Mouse (Mus musculus) heart, adult 9 months (tissue): ENCODE results near the gene Hps1.
"Not testable (repeated sequence)": the region's sequence is repeated elsewhere in the genome, so short reads cannot be mapped to it uniquely, and the experiment has no call there.

ENCODE experiments used
- DNase-seq, 2 experiments: peaks; one replicate each; pipeline ENCODE4 v3.0.0; 2022; ENCODE audit warnings: low spot score in 2 of 2

Gene Hps1

GRCm38 (mm10) chr19:42779531-42780155 lies at the start of gene Hps1:
Gene Hps1 (minus strand): TSS chr19:42779978.
- DNase-seq = peak; percentile 91 to 92

DNA sequence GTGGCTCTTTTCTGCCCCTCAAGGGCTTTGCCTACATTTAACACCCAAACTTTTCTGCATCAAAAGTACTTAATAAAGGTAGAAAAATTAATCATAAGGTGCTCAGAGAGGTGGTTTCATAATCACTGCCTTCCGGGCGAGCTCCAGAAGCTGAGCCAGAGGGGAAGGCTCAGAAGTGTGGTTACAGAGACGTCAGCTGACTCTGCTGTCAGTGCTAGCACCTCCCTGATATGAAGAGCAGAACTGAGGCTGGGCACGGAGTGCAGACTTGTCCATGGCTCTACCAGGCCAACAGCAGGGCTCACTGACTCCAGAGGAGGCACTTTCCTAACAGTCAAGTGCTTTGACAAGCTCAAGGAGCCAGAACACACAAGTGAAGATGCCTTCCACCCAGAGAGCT lies 49.4 kb upstream of the Hps1 start:
- DNase-seq = no peak

DNA sequence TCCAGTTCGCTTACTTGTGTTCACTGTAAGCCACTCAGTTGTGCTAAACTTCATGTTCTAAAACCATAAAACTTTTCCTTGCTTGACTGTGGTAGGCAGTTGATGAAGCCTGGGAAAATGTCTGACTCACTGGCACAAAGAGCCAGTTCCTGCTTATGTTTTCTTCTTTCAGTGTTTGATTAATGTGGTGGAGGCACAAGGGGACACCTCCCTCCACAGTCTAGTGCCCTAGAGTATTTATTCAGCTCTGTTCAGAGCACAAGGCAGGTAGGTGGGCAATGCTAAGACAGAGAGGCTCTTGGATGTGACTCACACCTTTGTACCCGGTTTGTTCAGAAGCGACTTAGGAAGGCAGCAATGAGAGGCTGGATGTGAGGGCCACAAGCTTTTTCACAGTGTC lies 48.1 kb upstream of the Hps1 start:
- DNase-seq = no peak

- no peak for DNase-seq
Measured at GRCm38 (mm10) chr19:42820109-42820508, 40.3 kb upstream of the Hps1 start.

- DNase-seq = no peak
Measured at GRCm38 (mm10) chr19:42817761-42818160, 38.0 kb upstream of the Hps1 start.

DNA sequence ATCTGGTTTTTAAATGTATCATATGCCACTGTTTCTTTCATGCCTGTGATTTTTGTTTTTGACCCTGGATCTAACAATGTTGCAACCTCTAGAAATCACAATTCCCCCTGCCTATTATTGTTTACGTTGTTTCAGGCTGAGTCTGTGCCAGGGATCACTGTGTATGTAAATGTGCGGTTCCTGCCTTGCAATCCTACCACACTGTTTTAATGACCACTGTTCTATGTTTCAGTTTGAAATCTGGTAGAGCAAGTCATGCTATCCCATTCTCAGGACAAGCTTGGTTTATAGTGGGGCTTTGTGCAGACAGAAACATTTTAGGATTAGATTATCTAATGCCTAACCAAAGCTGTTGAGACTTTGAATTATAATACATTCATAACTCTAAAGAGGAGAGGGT lies 36.5 kb upstream of the Hps1 start:
- DNase-seq = no peak

- DNase-seq = no peak
Measured at GRCm38 (mm10) chr19:42810140-42810539, 30.4 kb upstream of the Hps1 start.

DNA sequence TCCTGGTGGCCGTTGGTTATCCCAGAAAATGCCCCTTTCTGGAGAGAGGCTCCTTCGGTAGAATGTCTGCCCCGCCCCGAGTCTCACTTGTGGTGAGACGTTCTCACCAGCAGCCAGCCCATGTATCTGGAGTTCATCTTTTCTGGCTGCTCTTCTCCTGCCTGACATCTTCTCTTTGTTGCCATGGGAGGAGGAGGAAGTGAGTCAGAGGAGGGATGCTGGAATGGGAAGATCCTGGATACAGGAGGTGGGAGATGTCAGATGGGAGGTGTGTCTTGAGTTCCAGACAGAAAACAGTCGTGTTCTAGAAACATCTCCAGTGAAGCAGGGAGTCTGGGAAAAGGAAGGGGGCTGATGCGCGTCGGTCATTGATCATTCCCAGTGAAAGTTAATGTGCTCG lies 29.7 kb upstream of the Hps1 start:
- DNase-seq = no peak

- DNase-seq = no peak
Measured at GRCm38 (mm10) chr19:42797866-42798265, 18.1 kb upstream of the Hps1 start.

DNA sequence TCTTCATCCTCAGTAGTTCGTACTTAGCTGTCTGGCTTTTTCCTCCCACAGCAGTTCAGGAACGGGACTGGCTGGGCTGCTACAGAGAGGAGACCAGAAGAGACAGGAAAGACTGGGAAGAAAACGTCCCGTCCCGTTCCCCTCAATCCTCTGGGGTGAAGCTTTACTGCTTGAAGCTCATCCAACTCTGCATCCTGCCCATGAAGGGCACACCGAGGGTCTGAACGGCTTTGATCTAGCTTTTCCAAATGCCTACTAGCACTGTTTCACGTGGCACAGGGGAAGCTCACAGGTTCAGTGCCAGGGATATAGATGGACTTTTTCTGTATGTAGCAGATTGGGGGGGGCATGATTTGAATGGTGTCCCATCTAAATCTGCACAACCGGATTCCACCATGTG lies 16.0 kb upstream of the Hps1 start:
- no peak for DNase-seq

GRCm38 (mm10) chr19:42794914-42795613 lies 15.3 kb upstream of the Hps1 start:
- DNase-seq = peak; percentile 50 to 76

DNA sequence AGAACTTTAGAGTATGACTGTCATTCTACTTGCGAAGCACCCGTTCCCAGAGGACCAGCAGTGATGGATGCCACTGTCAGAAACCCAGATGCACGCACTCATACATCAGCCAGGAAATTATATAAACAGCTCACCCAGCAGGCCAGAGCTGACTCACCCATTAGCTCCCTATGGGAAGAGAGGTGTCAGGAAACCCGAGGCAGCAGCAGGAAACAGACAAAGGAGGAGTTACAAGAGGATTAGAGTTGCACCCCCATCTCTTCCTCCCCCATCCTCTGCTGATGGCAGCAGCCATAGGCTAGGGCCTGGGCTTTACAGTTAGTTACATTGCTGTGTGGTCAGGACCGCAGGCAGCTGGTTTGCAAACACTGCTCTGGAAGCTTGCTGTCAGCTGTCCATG lies 8.5 kb upstream of the Hps1 start:
- DNase-seq = no peak

DNA sequence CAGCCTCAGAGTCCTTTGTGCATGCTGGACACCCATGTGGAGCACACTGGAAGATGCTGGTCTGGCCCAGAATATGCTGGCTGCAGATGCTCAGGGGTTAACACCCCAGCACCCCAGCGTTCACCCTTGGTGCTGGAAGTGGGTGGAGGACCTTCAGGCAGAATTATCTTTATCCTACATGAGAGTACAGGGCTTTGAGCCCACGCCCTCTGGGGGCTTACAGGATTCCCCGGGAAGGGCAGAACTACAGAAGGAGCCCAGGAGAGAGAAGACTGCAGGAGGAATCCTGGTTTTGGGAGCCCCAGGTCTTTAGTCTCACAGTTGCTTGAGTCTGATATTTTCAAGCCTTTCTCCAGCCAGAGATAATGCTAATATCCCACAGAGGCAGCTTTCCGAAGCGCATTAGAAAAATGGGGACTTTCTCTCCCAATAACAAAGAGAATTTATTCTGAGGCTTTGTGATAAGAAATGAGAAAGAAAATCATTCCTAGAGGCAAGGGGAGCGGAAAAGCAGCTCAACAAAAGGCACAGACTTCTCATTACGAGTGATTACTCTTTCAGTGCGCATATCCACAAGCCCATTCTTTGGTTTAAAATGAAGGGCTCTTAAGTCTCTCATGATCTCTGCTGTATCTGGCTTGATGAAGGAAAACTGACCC lies 5.9 kb upstream of the Hps1 start:
- no peak for DNase-seq

GRCm38 (mm10) chr19:42785129-42785528 lies 5.4 kb upstream of the Hps1 start:
- DNase-seq = no peak

DNA sequence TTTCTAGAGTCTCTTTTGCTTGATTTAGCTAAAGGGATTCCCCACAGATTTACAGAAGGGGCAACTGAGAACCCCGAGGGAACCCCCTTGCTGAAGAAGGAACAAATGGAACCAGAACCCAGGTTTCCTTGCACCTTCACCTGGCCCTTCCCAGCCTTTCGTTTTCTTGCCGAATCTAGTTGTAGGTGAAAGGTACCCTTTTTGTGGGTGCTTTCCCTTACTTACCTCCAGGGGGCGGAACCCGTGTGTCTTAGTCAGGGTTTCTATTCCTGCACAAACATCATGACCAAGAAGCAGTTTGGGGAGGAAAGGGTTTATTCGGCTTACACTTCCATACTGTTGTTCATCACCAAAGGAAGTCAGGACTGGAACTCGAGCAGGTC lies 369 bp upstream of the Hps1 start:
- DNase-seq = not testable (repeated sequence)

DNA sequence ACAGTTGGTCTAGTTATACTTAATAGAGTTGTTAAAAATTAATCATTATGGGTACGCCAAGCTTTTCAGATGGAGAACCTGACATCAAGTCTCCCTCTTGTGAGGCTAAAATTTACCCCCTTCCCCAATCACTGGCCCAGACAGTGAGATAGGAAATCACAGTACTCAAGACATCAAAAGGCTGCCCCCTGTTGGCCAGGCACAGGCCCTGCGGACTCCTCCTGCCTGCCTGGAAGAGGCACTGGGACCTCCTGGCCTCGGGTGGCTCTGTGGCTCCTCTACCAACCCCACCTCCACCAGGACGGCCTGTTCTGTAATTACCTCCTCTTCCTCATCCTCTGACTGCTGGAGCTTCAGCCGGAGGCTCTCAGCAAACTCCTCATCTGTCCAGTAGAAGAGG lies 2.0 kb downstream of the Hps1 start:
- DNase-seq = no peak

GRCm38 (mm10) chr19:42776813-42777212 lies 3.0 kb downstream of the Hps1 start:
- no peak for DNase-seq

GRCm38 (mm10) chr19:42770141-42770872 lies 9.5 kb downstream of the Hps1 start:
- DNase-seq = no peak

DNA sequence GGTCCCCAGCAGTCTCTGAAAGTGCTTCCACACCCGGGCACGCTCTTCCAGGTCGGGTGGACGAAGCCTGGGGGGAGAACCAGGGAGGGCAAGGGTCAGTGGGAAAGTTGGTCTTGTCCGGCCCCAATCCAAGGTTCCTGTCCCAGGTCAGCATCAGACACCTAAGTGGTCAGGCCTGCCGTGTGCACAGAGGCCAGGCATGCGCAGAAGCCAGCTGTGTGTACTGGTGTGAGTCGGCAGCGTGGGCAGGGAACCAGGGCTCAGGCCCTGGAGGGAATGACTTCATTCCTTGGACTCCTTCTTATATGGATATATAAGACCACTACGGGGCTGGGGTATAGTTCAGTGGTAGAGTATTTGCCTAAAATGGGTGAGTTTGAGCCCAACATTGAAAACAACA lies 10.1 kb downstream of the Hps1 start:
- no peak for DNase-seq

DNA sequence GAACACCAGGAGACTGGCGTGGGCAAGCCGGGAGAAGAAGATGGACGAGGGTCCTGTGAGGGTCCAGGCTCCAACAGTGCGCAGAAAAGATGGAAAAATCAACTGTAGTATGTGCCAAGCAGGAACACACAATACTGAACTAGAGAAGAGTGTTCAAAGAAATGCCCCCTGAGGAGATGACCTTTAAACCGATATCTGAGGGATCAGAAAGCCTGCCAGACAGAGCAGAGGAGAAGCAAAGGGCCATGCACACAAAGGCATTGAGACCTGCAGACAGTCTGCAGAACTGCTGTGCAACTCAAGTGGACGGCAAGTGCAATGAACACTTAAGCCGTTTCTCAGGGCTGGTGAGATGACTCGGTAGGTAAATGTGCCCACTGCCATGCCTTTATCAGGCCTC lies 12.4 kb downstream of the Hps1 start:
- no peak for DNase-seq

- DNase-seq = no peak
Measured at GRCm38 (mm10) chr19:42764398-42764797, 15.4 kb downstream of the Hps1 start.

GRCm38 (mm10) chr19:42756671-42757070 lies 23.1 kb downstream of the Hps1 start:
- DNase-seq = no peak
